Mouse (Mus musculus): ENCODE data around the gene Slc31a2. TPM values are rescaled to one million over a fixed set of nuclear protein-coding genes. Genes with fewer than 3 reads are reported as not detected.

Gene Slc31a2
- 21.2 and 21.4 TPM in 2 replicates for polyA plus RNA-seq (2015; fragmentation: Nextera tagmentation; extraction: Ambion mirVana)

- WGBS = 34% methylated on average over 2 of the region's 2 CpGs
- no peak for ATAC-seq (ENCODE audit: low read depth)
- H3K4me3 ChIP-seq (ENCODE audit: low read length) = no peak within 1 kb of the TSS
- H3K9ac ChIP-seq (ENCODE audit: low read length) = no peak within 1 kb of the TSS
- no peaks in the 10 kb centered on the region for H3K4me1 ChIP-seq (replicated peaks; ENCODE audit: control insufficient read depth, insufficient read depth, low read length)
- no peaks in the 10 kb centered on the region for H3K9me3 ChIP-seq (ENCODE audit: control insufficient read depth, low read length)
- H3K27me3 ChIP-seq (ENCODE audit: control insufficient read depth, insufficient read depth, low read depth, low read length) = no peaks in the 10 kb centered on the region
- no peaks in the 10 kb centered on the region for H3K36me3 ChIP-seq (ENCODE audit: control insufficient read depth, insufficient read depth, low read length)
- no peak within 1 kb of the TSS for H3K27ac ChIP-seq (ENCODE audit: low read length)
- no peak within 1 kb of the TSS for H3K4me2 ChIP-seq (ENCODE audit: low read depth, low read length)
These were observed at the start of gene Slc31a2 for GRCm38 (mm10) chr4:62262276-62262675. TSS of gene Slc31a2 (plus strand) at chr4:62262562.

- Histone ChIP-seq H3K9ac (ENCODE audit: low read length) (no peak overlapping the region), H3K4me3 (ENCODE audit: low read length) (no peak overlapping the region), H3K4me2 (ENCODE audit: low read depth, low read length) (no peak overlapping the region), H3K27ac (ENCODE audit: low read length) (no peak overlapping the region), H3K27me3 (ENCODE audit: control insufficient read depth, insufficient read depth, low read depth, low read length) (no peaks in the 10 kb centered on the region), H3K36me3 (ENCODE audit: control insufficient read depth, insufficient read depth, low read length) (no peaks in the 10 kb centered on the region), H3K4me1 (replicated peaks; ENCODE audit: control insufficient read depth, insufficient read depth, low read length) (peaks cover 14% of the 10 kb centered on the region), H3K9me3 (ENCODE audit: control insufficient read depth, low read length) (no peaks in the 10 kb centered on the region)
- 67% methylated on average over 2 of the region's 2 CpGs for WGBS
- no peak for ATAC-seq (ENCODE audit: low read depth)
These were observed 48.9 kb upstream of the Slc31a2 start for GRCm38 (mm10) chr4:62213490-62213889.

- Histone ChIP-seq H3K9me3 (ENCODE audit: control insufficient read depth, low read length) (no peaks in the 10 kb centered on the region), H3K4me2 (ENCODE audit: low read depth, low read length) (no peak overlapping the region), H3K27me3 (ENCODE audit: control insufficient read depth, insufficient read depth, low read depth, low read length) (no peaks in the 10 kb centered on the region), H3K9ac (ENCODE audit: low read length) (no peak overlapping the region), H3K27ac (ENCODE audit: low read length) (no peak overlapping the region), H3K4me3 (ENCODE audit: low read length) (no peak overlapping the region), H3K4me1 (replicated peaks; ENCODE audit: control insufficient read depth, insufficient read depth, low read length) (no peaks in the 10 kb centered on the region), H3K36me3 (ENCODE audit: control insufficient read depth, insufficient read depth, low read length) (no peaks in the 10 kb centered on the region)
- WGBS = 32% methylated on average over 10 of the region's 10 CpGs
- ATAC-seq (ENCODE audit: low read depth) = no peak
These were observed 34.0 kb upstream of the Slc31a2 start for GRCm38 (mm10) chr4:62228391-62228790.

GRCm38 (mm10) chr4:62229448-62229847 is 32.9 kb upstream of the Slc31a2 start:
- Histone ChIP-seq H3K27me3 (ENCODE audit: control insufficient read depth, insufficient read depth, low read depth, low read length) (no peaks in the 10 kb centered on the region), H3K4me3 (ENCODE audit: low read length) (no peak overlapping the region), H3K4me1 (replicated peaks; ENCODE audit: control insufficient read depth, insufficient read depth, low read length) (no peaks in the 10 kb centered on the region), H3K36me3 (ENCODE audit: control insufficient read depth, insufficient read depth, low read length) (no peaks in the 10 kb centered on the region), H3K9ac (ENCODE audit: low read length) (no peak overlapping the region), H3K9me3 (ENCODE audit: control insufficient read depth, low read length) (no peaks in the 10 kb centered on the region), H3K4me2 (ENCODE audit: low read depth, low read length) (no peak overlapping the region), H3K27ac (ENCODE audit: low read length) (no peak overlapping the region)
- no peak for ATAC-seq (ENCODE audit: low read depth)
- WGBS = 82% methylated on average over 7 of the region's 7 CpGs

GRCm38 (mm10) chr4:62230153-62230552 is 32.2 kb upstream of the Slc31a2 start:
- Histone ChIP-seq H3K4me1 (replicated peaks; ENCODE audit: control insufficient read depth, insufficient read depth, low read length) (no peaks in the 10 kb centered on the region), H3K9ac (ENCODE audit: low read length) (no peak overlapping the region), H3K4me3 (ENCODE audit: low read length) (no peak overlapping the region), H3K4me2 (ENCODE audit: low read depth, low read length) (no peak overlapping the region), H3K27me3 (ENCODE audit: control insufficient read depth, insufficient read depth, low read depth, low read length) (no peaks in the 10 kb centered on the region), H3K9me3 (ENCODE audit: control insufficient read depth, low read length) (no peaks in the 10 kb centered on the region), H3K27ac (ENCODE audit: low read length) (no peak overlapping the region), H3K36me3 (ENCODE audit: control insufficient read depth, insufficient read depth, low read length) (no peaks in the 10 kb centered on the region)
- 53% methylated on average over 1 of the region's 1 CpGs for WGBS
- no peak for ATAC-seq (ENCODE audit: low read depth)

- H3K4me2 ChIP-seq (ENCODE audit: low read depth, low read length) = no peak within 1 kb of the TSS
- H3K4me1 ChIP-seq (replicated peaks; ENCODE audit: control insufficient read depth, insufficient read depth, low read length) = no peaks in the 10 kb centered on the region
- no peak for ATAC-seq (ENCODE audit: low read depth)
- H3K9me3 ChIP-seq (ENCODE audit: control insufficient read depth, low read length) = no peaks in the 10 kb centered on the region
- no peaks in the 10 kb centered on the region for H3K27me3 ChIP-seq (ENCODE audit: control insufficient read depth, insufficient read depth, low read depth, low read length)
- 66% methylated on average over 13 of the region's 13 CpGs for WGBS
- H3K9ac ChIP-seq (ENCODE audit: low read length) = no peak within 1 kb of the TSS
- H3K36me3 ChIP-seq (ENCODE audit: control insufficient read depth, insufficient read depth, low read length) = no peaks in the 10 kb centered on the region
- no peak within 1 kb of the TSS for H3K4me3 ChIP-seq (ENCODE audit: low read length)
- no peak within 1 kb of the TSS for H3K27ac ChIP-seq (ENCODE audit: low read length)
These were observed 31.6 kb upstream of the Slc31a2 start, which contains the start of gene Zfp37 for GRCm38 (mm10) chr4:62230769-62231168. TSS of gene Zfp37 (minus strand) at chr4:62231047.

- Histone ChIP-seq H3K4me3 (ENCODE audit: low read length) (no peak overlapping the region), H3K27me3 (ENCODE audit: control insufficient read depth, insufficient read depth, low read depth, low read length) (no peaks in the 10 kb centered on the region), H3K9ac (ENCODE audit: low read length) (no peak overlapping the region), H3K27ac (ENCODE audit: low read length) (no peak overlapping the region), H3K4me1 (replicated peaks; ENCODE audit: control insufficient read depth, insufficient read depth, low read length) (no peaks in the 10 kb centered on the region), H3K4me2 (ENCODE audit: low read depth, low read length) (no peak overlapping the region), H3K9me3 (ENCODE audit: control insufficient read depth, low read length) (0 out of 2 replicates have a peak, but pooled peaks cover 2% of the 10 kb centered on the region), H3K36me3 (ENCODE audit: control insufficient read depth, insufficient read depth, low read length) (no peaks in the 10 kb centered on the region)
- ATAC-seq (ENCODE audit: low read depth) = no peak
- WGBS = 62% methylated on average over 6 of the region's 6 CpGs
These were observed 21.8 kb upstream of the Slc31a2 start for GRCm38 (mm10) chr4:62240586-62240985.

GRCm38 (mm10) chr4:62248328-62248727 is 14.0 kb upstream of the Slc31a2 start:
- Histone ChIP-seq H3K4me1 (replicated peaks; ENCODE audit: control insufficient read depth, insufficient read depth, low read length) (no peaks in the 10 kb centered on the region), H3K4me2 (ENCODE audit: low read depth, low read length) (no peak overlapping the region), H3K4me3 (ENCODE audit: low read length) (no peak overlapping the region), H3K9me3 (ENCODE audit: control insufficient read depth, low read length) (no peaks in the 10 kb centered on the region), H3K27ac (ENCODE audit: low read length) (no peak overlapping the region), H3K36me3 (ENCODE audit: control insufficient read depth, insufficient read depth, low read length) (no peaks in the 10 kb centered on the region), H3K27me3 (ENCODE audit: control insufficient read depth, insufficient read depth, low read depth, low read length) (no peaks in the 10 kb centered on the region), H3K9ac (ENCODE audit: low read length) (no peak overlapping the region)
- no peak for ATAC-seq (ENCODE audit: low read depth)
- 25% methylated on average over 4 of the region's 4 CpGs for WGBS

- WGBS = 40% methylated on average over 3 of the region's 3 CpGs
These were observed 11.3 kb upstream of the Slc31a2 start for GRCm38 (mm10) chr4:62250896-62251544.

More at GRCm38 (mm10) chr4:62250896-62251544, 11.3 kb upstream of the Slc31a2 start:
- no peaks in the 10 kb centered on the region for H3K27me3 ChIP-seq (ENCODE audit: control insufficient read depth, insufficient read depth, low read depth, low read length)
- no peak overlapping the region for H3K4me2 ChIP-seq (ENCODE audit: low read depth, low read length)
- no peak overlapping the region for H3K4me3 ChIP-seq (ENCODE audit: low read length)
- no peak for ATAC-seq (ENCODE audit: low read depth)
- no peaks in the 10 kb centered on the region for H3K36me3 ChIP-seq (ENCODE audit: control insufficient read depth, insufficient read depth, low read length)
- H3K9me3 ChIP-seq (ENCODE audit: control insufficient read depth, low read length) = no peaks in the 10 kb centered on the region
- no peak overlapping the region for H3K9ac ChIP-seq (ENCODE audit: low read length)
- no peaks in the 10 kb centered on the region for H3K4me1 ChIP-seq (replicated peaks; ENCODE audit: control insufficient read depth, insufficient read depth, low read length)
- H3K27ac ChIP-seq (ENCODE audit: low read length) = no peak overlapping the region

Measured in lung, embryonic 16.5 days (tissue).